Mouse (Mus musculus): ENCODE data around the gene Olfr1281. TPM values are rescaled to one million over a fixed set of nuclear protein-coding genes. Genes with fewer than 3 reads are reported as not detected.
"Not testable (repeated sequence)": the region's sequence is repeated elsewhere in the genome, so short reads cannot be mapped to it uniquely, and the experiment has no call there.

Gene Olfr1281
- total RNA-seq (2021) (not detected), polyA plus RNA-seq (2012; rRNA removed) (not detected in 2 replicates)
- long read RNA-seq = 0 reads

DNA sequence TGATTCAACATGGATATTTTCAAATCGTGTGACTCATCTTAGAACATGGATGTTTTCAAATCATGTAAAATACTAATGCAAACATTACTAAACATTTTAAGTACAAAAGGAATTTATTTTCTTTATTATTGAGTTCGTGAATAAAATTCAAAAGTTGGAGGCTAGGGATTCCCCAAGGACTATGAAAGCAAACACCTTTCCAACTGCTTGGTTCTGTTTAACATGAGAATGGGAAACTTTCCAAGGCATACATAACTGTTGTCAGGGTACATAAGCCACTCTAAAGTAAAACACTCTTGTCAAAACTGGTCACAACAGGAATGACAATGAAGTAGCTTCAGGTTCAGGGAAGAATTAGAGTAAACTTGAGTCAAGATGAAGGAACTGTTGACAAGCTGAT is at the start of gene Olfr1281:
Gene Olfr1281, plus strand, starts transcription at position 301 of the 400 bp plus-strand sequence.
- DNase-seq = no peak

DNA sequence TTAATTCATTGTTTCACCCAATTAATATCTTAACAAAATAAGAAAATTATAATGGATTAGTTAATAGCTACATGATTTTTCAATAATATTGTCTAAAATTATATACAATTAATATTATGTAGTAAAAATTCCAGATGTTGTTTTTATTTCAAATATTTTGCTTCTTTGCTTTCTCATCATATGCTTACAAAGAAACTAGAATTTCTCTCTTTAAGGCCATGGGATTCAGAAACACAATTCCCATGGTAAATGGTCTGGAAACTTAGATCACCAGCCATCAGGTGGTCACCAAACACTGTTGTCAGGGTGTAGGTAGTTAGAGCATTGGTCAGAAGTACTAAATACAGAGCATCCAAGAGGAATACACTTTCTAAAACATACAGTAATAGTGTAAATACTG is 36.5 kb upstream of the Olfr1281 start, which contains the start of gene Olfr1278:
Gene Olfr1278, plus strand, starts transcription at position 301 of the 400 bp plus-strand sequence.
- no peak for DNase-seq

- DNase-seq = no peak
Observed at GRCm38 (mm10) chr2:111298541-111298940, 27.8 kb upstream of the Olfr1281 start.

- DNase-seq = no peak
Observed at GRCm38 (mm10) chr2:111300374-111300773, 25.9 kb upstream of the Olfr1281 start, which contains the start of gene Olfr1279. Olfr1279 (plus strand) TSS chr2:111300635.

- DNase-seq = no peak
Observed at GRCm38 (mm10) chr2:111313717-111314116, 12.6 kb upstream of the Olfr1281 start, which contains the start of gene Olfr1280. Olfr1280 (plus strand) TSS chr2:111314017.

DNA sequence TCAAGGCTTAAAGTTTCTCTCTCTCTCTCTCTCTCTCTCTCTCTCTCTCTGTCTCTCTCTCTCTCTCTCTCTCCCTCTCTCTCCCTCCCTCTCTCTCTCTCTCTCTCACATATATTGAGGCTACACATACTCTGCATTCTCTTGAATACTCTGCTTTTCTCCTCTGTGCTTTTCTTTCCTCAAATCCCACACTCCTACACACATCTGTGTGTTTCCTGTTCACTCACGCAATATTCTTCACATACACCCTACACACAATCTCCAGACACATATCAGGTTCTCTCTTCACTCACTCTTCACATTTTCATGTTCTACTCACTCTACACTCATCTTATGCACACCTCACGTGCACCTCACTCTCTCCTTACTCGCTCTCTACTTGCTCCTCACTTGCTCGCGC is 7.4 kb downstream of the Olfr1281 start:
- not testable (repeated sequence) for DNase-seq

GRCm38 (mm10) chr2:111335976-111336375 is 9.7 kb downstream of the Olfr1281 start, which contains the start of gene Olfr1282:
Olfr1282 (minus strand) TSS chr2:111336076.
- no peak for DNase-seq

GRCm38 (mm10) chr2:111366490-111366889 is 40.2 kb downstream of the Olfr1281 start, which contains the start of gene Olfr1283:
Olfr1283 (plus strand) TSS chr2:111366790.
- no peak for DNase-seq

DNA sequence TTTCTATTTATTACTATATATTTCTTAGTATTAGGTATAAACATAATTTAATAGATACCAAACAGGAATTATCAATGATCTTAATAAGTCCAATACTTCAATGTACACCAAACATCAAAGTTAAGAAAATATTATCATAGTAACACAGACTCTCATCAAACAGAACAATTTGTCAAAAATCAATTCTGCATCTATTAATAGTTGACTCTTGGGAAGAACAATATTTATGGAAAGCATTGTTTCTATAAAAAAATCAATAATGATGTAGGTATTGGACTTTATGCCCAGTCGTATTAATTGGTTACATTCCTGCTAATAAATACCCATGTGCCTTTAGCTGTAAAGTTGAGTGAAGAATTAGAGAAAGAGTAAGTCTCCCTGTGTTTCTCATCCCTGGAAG is 48.9 kb downstream of the Olfr1281 start, which contains the start of gene Olfr1284:
Gene Olfr1284, plus strand, starts transcription at position 301 of the 400 bp plus-strand sequence.
- DNase-seq = no peak

Other genes with a start within 250 kb of the Olfr1281 start
- not detected for gene Gm13941, start 220.5 kb upstream of the Olfr1281 start, total RNA-seq (2021)
- gene Gm13941, start 220.5 kb upstream of the Olfr1281 start, polyA plus RNA-seq (2012; rRNA removed) = not detected in 2 replicates
- not detected for gene Gm15130, start 173.6 kb upstream of the Olfr1281 start, total RNA-seq (2021)
- not detected in 2 replicates for gene Gm15130, start 173.6 kb upstream of the Olfr1281 start, polyA plus RNA-seq (2012; rRNA removed)
- gene 4930430A15Rik, start 96.9 kb upstream of the Olfr1281 start, total RNA-seq (2021) = not detected
- not detected in 2 replicates for gene 4930430A15Rik, start 96.9 kb upstream of the Olfr1281 start, polyA plus RNA-seq (2012; rRNA removed)
- not detected for gene Olfr1275, start 91.2 kb upstream of the Olfr1281 start, total RNA-seq (2021)
- not detected in 2 replicates for gene Olfr1275, start 91.2 kb upstream of the Olfr1281 start, polyA plus RNA-seq (2012; rRNA removed)
- not detected for gene Olfr1276, start 72.0 kb upstream of the Olfr1281 start, total RNA-seq (2021)
- not detected in 2 replicates for gene Olfr1276, start 72.0 kb upstream of the Olfr1281 start, polyA plus RNA-seq (2012; rRNA removed)
- gene Olfr1277, start 52.4 kb upstream of the Olfr1281 start, total RNA-seq (2021) = not detected
- gene Olfr1277, start 52.4 kb upstream of the Olfr1281 start, polyA plus RNA-seq (2012; rRNA removed) = not detected in 2 replicates
- not detected for gene Olfr1278, start 36.4 kb upstream of the Olfr1281 start, total RNA-seq (2021)
- gene Olfr1278, start 36.4 kb upstream of the Olfr1281 start, polyA plus RNA-seq (2012; rRNA removed) = not detected in 2 replicates
- not detected for gene Olfr1279, start 25.9 kb upstream of the Olfr1281 start, total RNA-seq (2021)
- not detected in 2 replicates for gene Olfr1279, start 25.9 kb upstream of the Olfr1281 start, polyA plus RNA-seq (2012; rRNA removed)
- gene Olfr1280, start 12.5 kb upstream of the Olfr1281 start, total RNA-seq (2021) = not detected
- not detected in 2 replicates for gene Olfr1280, start 12.5 kb upstream of the Olfr1281 start, polyA plus RNA-seq (2012; rRNA removed)
- not detected for gene Olfr1282, start 9.6 kb downstream of the Olfr1281 start, total RNA-seq (2021)
- not detected in 2 replicates for gene Olfr1282, start 9.6 kb downstream of the Olfr1281 start, polyA plus RNA-seq (2012; rRNA removed)
- not detected for gene Olfr1283, start 40.3 kb downstream of the Olfr1281 start, total RNA-seq (2021)
- not detected in 2 replicates for gene Olfr1283, start 40.3 kb downstream of the Olfr1281 start, polyA plus RNA-seq (2012; rRNA removed)
- gene Olfr1284, start 49.0 kb downstream of the Olfr1281 start, total RNA-seq (2021) = not detected
- gene Olfr1284, start 49.0 kb downstream of the Olfr1281 start, polyA plus RNA-seq (2012; rRNA removed) = not detected in 2 replicates
- gene Olfr1286, start 96.6 kb downstream of the Olfr1281 start, total RNA-seq (2021) = not detected
- not detected in 2 replicates for gene Olfr1286, start 96.6 kb downstream of the Olfr1281 start, polyA plus RNA-seq (2012; rRNA removed)
- not detected for gene Olfr1287, start 122.6 kb downstream of the Olfr1281 start, total RNA-seq (2021)
- gene Olfr1287, start 122.6 kb downstream of the Olfr1281 start, polyA plus RNA-seq (2012; rRNA removed) = not detected in 2 replicates
- not detected for gene Olfr1288, start 147.6 kb downstream of the Olfr1281 start, total RNA-seq (2021)
- not detected in 2 replicates for gene Olfr1288, start 147.6 kb downstream of the Olfr1281 start, polyA plus RNA-seq (2012; rRNA removed)
- not detected for gene Olfr1289, start 154.3 kb downstream of the Olfr1281 start, total RNA-seq (2021)
- gene Olfr1289, start 154.3 kb downstream of the Olfr1281 start, polyA plus RNA-seq (2012; rRNA removed) = not detected in 2 replicates
- not detected for gene Olfr1290, start 167.3 kb downstream of the Olfr1281 start, total RNA-seq (2021)
- gene Olfr1290, start 167.3 kb downstream of the Olfr1281 start, polyA plus RNA-seq (2012; rRNA removed) = not detected in 2 replicates
- gene Olfr1291-ps1, start 170.7 kb downstream of the Olfr1281 start, total RNA-seq (2021) = not detected
- gene Olfr1291-ps1, start 170.7 kb downstream of the Olfr1281 start, polyA plus RNA-seq (2012; rRNA removed) = not detected in 2 replicates
- gene Olfr1293-ps, start 198.7 kb downstream of the Olfr1281 start, total RNA-seq (2021) = not detected
- gene Olfr1293-ps, start 198.7 kb downstream of the Olfr1281 start, polyA plus RNA-seq (2012; rRNA removed) = not detected in 2 replicates
- gene Olfr1294, start 213.8 kb downstream of the Olfr1281 start, total RNA-seq (2021) = not detected
- gene Olfr1294, start 213.8 kb downstream of the Olfr1281 start, polyA plus RNA-seq (2012; rRNA removed) = not detected in 2 replicates
- not detected for gene Olfr1295, start 243.2 kb downstream of the Olfr1281 start, total RNA-seq (2021)
- gene Olfr1295, start 243.2 kb downstream of the Olfr1281 start, polyA plus RNA-seq (2012; rRNA removed) = not detected in 2 replicates